Mouse (Mus musculus): Measurements from ENCODE around the gene Rbbp4. TPM values are rescaled to one million over a fixed set of nuclear protein-coding genes. Genes with fewer than 3 reads are reported as not detected.

Gene Rbbp4
- total RNA-seq, 2 experiments from 2014 or later: 142 to 146 TPM

DNA sequence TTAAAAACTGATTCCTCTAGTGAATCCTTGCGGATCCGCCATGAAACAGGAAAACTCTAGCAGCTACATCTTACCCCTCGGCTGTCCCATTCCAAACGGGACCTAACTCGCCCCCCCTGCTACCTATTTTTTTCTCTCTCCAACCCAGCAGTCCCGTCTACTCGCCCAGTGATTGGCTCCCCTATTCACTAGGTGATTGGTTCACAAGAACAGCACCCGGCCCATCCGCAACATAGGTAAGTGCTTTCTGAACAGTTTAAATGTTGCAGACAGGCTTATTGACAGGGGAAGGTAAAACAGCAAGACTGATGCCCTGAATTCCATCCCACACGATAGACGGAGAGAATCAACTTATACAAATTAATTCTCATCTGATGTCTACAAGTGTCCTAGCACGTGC, 18.0 kb upstream of the Rbbp4 start:
- DNase-seq: no peak

DNA sequence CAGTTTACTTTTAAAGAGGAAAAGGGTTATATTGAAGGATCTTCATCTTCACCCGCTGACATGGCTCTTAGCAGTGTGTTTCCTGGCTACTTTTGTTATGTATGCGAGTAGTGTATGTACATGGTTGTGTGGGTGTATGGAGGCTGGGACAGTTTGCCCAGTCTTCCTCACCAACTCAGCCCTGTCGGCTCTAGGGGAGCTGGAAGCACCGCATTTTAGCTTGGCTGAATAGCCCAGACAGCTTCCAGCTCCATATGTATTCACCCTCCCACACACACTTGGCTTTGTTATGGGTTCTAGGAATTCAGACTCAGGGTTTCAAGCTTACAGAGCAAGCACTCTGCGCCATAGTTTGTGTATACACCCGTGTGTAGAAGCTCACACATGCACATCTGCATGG, 15.9 kb upstream of the Rbbp4 start:
- DNase-seq: no peak

DNA sequence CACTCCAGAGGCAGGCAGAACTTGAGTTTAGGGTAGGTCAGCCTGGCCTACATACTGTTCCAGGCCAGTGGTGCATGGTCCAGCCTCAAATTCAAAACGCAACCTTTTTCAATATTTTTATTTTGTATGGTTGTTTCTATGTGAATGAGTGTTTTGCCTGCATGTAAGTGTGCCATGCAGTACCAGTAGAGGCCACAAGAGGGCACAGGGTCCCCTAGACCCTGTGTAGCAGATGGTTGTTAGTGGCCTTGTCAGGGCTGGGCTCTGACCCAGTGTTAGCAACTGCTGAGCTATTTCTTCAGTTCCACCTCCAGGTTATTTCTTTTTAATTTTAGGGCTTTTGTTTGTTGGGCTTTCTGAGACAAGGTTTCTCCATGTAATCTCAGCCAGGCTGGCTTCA, 15.5 kb upstream of the Rbbp4 start:
- DNase-seq: peak; percentile 88

DNA sequence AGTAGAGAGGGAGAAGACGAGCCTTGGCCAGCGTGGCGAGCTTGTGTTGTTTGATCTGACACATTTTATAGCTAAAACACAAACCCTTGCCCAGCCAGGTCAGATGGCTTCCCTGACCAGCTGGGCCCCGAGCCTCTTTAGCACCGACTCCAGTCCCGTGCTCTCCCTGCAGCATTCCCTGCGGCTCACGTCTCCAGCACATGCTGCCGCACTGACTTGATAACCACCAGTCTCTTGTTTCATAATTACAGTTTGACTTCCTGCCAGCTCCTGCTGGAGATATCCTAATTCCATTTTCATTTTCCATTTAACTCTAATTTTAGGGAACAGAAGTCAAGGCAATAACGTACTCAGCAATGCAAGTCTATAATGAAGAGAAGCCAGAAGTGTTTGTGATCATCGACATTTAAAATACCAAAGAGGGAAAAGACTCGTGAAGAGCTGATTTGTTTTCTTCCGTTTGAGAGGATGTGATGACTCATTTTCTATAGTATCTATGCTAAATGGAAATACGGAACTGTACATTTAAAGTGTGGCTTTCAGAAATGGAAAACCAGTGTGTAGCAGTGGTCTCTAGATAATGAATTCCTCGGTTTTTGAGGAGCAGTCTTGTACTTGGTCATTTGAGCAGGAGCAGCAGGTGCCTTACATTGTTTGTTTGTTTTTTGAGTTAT, 11.4 kb upstream of the Rbbp4 start:
- DNase-seq: no peak

DNA sequence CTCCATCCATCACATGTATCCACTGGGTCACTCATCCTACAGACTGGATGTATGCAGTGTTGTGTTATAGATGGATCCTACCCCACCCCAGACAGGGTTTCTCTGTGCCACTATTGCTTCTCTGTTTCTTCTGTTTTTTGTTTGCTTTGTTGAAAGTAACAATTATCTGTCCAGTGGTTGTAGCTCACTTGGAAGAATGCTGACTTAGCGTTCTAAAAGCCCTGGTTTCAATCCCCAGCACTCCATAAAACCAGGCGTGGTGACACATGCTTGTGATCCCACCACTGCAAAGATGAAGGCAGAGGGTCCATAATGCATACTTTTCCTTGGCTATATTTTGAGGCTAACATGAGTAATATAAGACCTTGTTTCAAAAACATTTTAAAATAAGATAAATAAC, 7.5 kb upstream of the Rbbp4 start:
- no peak for DNase-seq

DNA sequence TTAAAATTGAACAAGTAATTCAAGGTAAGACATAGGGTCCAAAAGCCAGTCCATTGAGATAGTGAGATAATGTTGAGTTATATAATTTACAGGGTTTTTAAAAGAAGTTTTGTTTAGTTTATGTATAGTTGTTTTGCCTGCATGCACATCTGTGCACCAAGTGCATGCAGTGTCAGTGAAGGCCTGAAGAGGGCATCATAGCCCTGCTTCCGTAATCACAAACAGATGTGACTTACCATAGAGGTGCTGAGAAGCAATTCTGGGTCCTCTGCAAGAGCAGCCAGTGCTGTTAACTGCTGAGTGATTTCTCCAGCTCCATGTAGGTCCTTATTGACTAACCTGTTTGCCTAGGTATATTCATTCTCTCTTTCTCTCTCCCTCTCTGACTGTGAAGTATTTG, 6.7 kb upstream of the Rbbp4 start:
- no peak for DNase-seq

DNA sequence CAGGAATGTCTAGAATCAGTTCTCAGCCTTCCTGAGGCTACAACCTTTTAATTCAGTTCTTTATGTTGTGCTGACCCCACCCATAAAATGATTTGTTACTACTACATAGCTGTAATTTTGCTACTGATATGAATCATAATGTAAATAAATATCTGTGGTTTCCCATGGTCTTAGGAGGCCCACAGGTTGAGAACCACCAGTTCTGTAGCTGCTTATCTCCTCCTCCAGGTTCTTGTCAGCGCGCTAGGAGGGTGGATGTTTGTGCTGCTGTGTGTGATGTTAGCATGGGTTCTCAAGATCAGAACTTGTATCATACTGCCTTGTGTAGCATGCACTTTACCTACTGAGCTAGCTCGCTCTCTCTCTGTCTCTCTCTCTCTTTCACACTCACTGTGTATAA, 4.6 kb upstream of the Rbbp4 start:
- no peak for DNase-seq

DNA sequence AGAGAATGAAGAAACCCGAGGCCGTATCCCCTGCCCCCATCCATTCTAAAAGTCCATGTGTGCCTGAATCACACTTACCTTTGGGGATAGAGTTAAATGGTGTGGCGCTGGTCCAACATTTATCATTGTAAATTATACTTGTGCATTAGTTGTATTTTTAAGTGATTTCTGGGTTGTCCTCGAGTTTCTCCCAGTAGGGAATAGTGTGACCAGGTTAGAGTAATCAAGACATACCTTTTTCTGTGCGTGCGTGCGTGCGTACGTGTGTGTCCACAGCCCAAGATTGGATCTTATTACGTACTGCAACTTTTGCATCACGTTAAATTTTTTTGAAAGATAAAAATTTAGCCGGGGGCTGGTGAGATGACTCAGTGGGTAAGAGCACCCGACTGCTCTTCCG, 1.1 kb upstream of the Rbbp4 start:
- no peak for DNase-seq

DNA sequence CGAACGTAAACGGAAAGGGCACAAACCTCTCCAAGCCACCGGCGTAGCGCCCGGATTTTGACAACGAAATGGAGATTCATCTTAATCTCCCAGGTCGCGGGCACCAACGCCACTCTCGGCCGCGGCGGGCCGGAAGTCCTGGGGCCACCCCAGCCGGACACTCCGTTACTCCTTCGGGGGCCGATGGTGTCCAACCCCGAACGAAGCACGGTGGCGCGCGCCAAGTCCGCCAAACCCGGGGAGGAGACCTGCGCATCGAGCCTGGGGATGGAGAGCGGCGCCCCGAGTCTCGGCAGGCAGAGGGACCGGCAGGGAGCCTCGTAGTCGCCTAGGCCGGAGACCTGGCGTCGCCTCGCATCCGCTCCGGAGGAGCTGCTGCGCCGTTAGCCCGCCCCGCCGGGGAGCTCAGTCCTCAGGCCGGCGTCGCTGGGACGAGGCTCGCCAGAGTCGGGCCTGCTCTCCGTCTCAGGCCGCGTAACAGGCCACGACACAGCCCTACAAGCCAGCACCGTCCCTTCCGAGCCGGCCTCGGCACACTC, 424 bp downstream of the Rbbp4 start:
- no peak for DNase-seq

DNA sequence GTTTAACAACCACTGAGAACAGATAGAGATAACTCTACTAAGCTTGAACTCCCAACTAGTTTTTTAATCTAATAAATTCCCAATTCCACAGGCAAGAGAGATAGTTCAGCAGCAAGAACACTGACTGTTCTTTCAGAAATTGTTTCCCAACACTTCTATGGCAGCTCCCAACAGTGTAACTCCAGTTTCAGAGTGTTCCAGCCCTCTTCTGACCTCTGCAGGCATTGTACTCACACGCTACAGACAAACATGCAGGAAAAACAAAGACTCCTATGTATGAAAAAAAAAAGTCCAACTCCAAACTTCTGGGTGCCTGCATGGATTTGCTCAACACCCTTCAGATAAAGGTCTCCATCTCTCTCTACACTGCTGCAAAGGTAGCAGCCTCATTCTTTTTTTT, 2.3 kb downstream of the Rbbp4 start:
- no peak for DNase-seq

DNA sequence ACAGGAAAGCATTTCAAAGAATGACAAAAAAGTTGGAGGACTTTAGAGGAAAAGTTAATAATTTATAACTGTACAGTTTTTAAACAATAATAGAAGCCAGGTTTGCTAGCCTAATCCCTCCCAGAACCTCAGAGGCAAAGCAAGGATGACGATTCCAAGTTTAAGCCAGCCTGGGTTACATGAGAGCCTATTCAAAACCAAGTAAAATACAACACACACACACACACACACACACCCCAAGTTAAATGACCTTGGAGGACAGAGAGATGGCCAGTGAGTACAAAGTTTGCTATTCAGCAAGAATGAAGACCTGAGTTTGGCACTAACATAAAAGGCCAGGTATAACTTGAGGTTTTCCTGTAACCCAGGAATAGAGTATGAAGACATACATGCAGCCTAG, 9.0 kb downstream of the Rbbp4 start:
- DNase-seq: no peak

DNA sequence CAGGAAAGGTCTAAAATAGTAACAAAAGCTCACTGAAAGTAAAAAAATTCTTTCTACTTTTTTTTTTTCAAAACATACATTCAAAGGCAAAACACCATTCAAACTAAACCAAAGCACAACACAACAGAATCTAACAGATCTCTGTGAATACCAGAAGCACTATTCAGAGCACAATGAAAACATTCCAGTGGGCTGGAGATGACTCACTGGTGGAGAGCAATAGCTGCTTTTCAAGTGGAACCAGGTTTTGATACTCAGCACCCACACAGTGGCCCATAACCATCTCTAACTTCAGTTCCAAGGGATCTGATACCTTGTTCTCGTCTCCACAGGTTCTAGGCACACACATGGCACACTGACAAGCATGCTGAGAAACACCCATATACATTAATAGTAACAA, 10.4 kb downstream of the Rbbp4 start:
- DNase-seq: no peak

DNA sequence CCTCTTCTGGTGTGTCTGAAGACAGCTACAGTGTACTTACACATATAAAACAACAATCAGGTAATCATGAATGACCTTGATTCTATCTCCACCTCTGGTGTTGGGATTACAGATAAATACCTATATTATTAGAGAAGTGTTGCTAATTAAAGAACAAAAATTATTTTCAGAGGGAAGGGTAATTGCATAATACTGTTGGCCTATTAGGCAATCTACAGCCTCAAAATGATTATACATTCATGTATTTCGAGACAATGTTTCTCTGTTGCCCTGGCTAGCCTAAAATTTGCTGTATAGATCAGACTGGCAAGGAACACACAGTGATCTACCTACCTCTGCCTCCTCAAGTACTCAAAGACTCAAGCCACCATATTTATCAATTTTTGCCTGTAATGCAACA, 11.7 kb downstream of the Rbbp4 start:
- DNase-seq: no peak

DNA sequence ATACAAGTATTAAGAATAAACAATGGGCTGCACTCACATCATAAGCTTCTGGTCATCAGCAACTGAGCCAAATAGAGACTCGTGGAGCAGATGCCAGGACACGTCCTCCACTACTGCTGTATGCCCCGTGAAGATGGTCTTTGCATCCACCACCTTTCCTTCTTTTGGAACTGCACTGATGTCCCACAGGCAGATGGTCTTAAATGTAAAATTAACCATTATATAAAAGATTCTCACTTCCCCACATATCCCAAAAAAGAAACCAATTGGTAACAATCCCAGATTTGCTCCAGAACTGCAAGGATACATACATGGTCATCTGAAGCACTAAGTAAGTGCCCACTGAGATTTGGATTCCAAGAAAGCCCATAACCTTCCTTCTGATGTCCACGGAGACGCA, 13.1 kb downstream of the Rbbp4 start:
- DNase-seq: no peak

DNA sequence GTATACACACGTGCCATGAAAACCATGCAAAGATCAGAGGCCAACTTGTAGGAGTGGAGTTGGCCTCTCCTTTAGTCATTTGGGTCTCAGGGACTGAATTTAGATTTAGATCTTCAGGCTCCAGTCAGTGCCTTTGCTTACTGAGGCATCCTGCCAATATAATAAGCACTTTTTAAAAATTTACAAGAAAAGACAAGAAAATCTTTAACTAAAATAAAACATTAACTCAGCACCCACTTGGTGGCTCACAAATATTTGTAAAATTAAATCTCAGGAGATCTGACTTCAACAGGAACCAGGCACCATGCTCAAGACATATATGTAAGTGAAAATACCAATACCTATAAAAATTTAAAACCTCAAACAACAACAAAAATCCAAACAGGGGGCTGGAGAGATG, 14.3 kb downstream of the Rbbp4 start:
- DNase-seq: no peak

DNA sequence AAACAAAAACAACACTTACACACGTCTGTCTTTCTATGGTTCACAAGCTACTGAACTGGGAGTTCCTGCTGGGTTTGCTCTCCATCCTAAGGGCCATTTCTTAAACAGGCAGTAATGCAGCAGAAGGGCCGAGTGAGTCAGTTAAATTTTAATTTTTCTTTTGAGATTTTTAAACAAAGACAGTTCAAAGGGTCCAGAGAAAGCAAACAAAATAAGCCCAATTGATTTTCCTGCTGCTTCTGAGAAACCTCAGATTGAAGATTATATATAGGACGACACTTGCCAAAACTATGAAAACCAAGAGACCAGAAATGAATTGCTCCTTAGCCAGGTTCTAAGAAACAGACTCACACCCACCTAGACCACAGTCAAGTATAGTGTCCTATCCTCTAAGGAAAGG, 21.3 kb downstream of the Rbbp4 start:
- DNase-seq: no peak

DNA sequence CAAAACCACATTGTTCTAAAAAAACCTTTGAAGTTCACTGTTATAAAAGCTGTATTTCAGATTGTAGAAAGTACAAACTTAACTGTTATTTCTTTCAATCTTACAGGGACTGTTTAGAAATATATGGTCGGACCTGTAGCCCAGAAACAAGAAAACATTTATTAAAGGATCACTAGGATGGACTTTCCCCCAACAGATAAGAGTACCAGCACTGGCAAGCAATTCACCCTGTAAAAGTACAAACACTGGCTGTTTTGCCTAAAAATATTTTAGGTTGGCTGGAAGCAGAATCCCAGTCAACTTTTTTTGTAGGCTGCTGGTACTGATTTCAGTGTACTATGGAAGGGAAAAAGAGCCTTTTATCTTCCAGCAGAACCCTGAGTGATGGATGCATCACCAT, 27.2 kb downstream of the Rbbp4 start:
- DNase-seq: no peak

DNA sequence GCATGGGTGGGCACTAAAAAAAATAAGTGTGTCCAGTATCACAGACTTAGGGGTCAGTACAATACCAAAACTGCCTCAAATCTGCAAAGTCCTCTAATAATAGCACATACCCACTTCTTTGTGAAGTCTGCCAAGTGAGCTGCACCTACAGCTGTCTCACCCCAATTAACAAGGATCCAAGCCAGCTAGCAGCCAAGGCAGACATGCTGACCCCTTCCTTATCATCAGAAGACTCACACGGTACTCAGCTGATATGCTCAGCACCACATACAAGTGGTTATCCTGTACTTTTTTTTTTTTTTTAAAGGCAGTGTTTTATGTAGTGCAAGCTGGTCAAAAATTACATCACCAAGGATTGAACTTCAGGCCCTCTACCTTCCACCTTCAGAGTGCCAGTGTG, 30.9 kb downstream of the Rbbp4 start:
- DNase-seq: no peak

DNA sequence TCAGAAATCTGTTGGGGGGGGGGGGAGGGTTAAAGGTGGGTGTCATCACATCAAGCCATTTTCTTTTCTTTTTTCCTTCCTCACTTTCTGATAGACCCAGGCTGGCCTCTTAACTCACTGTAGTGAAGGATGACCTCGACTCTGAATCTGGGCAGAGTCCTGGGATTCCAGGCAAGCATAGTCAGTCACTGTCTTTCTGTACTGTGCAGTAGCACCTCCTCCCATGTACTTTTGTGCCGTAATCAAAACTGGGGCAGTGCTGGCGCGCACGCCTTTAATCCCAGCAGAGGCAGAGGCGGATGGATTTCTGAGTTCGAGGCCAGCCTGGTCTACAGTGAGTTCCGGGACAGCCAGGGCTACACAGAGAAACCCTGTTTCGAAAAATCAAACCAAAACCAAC, 31.4 kb downstream of the Rbbp4 start:
- peak; percentile 51 for DNase-seq

DNA sequence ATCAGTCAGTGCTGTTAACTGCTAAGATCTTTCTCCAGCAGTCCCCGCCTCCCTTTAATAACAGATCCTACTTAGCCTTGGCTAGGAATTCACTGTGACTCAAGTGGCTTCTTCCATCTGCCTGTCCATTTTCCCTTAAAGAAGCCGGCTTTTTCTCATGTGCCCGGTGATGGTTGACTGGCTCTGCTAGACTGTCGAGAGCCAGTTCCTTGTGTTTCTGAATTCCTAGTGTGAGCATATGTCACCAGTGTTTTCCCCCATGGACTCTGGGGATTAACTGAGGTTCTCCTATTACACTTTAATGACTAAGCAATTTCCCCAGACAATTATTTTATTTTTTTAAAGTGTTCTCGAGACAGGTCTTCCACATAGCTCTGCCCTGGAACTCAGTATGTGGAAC, 31.8 kb downstream of the Rbbp4 start:
- DNase-seq: no peak

DNA sequence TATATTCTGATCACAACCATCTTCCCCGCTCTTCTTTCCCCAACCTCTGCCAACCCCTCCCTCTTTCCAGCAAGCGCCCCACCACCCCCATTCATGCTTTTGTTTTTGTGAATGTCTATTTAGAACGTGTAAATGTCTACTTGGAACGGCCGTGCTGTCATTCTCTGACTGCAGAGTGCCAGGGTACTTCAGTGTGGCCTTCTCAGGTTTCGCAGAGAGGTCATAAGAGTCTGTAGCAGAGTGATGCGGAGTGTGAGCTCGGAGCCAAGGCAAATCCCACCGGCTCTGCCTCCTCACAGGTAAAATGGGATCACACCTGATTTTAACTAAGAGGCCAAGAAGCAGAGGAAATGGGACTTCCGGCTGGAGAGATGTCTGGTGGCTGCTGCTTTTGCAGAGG, 36.0 kb downstream of the Rbbp4 start:
- no peak for DNase-seq

DNA sequence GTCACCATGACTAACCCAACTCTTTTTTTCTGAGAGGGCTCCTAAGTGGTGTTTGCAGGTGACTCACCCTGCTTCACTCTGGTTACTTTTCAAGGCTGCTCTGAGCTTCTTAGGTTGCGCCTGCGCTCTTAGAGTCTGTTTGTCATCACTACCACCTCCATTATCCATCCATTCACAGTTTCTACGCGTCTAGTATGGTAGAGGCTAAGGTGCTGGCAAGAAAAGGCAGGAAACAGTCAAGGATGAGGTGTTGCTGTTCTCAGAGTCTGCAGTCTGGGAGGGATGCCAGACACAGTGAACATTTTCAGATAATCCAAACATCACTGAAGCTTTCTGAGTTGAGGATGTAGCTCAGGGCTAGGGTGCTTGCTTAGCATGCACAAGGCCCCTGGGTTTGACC, 37.4 kb downstream of the Rbbp4 start:
- peak; percentile 15 for DNase-seq

DNA sequence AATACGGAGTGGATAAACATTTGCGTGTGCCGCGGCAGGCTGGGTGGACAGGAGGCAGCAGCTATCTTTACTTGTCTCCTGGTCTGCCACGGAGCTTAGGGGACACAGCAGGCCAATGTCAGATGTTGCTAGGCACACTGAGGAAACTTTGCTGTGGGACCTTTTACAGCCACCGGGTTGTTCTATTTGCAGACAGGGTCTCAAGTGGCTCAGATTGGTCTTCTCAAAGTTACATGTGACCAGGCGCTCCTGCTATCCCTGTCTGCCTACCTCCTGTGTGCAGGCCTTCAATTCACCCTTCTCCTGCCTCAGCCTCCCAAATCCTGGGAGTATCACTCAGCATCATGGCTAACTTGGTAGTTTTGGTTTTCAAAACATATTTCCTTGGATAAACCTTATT, 39.1 kb downstream of the Rbbp4 start:
- DNase-seq: no peak

DNA sequence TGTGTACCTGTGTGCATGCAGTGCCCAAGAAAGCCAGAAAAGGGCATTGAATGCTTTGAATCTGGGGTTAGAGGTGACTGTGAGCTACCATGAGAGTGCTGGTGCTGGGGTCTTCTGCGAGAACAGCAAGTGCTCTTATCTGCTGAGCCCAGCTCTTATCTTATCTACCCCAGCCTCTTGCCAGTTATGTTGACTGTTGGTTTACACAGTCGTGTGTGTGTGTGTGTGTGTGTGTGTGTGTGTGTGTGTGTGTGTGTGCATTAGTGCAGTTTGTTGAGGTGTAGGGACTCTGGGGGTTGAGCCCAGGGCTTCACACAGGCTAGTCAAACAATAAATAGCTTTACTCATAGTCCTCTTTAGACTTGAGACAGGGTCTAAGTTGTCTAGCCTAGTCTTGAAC, 40.0 kb downstream of the Rbbp4 start:
- DNase-seq: no peak

DNA sequence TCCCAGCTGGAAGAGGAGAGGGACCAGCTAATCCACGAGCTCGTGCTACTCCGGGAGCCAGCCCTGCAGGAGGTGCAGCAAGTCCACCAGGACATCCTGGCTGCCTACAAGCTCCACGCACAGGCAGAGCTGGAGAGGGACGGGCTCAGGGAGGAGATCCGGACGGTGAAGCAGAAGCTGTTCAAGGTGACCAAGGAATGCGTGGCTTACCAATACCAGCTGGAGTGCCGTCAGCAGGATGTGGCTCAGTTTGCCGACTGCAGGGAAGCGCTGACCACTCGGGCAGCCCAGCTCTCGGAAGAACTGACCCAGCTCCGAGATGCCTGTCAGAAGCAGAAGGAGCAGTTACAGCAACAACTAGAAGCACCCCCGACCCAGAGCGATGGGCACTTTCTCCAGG, 41.5 kb downstream of the Rbbp4 start:
- no peak for DNase-seq
